Mouse (Mus musculus): ENCODE data around the gene Gm19935.

- TF ChIP-seq CTCF (IDR thresholded peaks at IDR 0.05; ENCODE audit: insufficient read depth, low read length): no peak
- no peak for TF ChIP-seq POLR2A (IDR thresholded peaks at IDR 0.05; ENCODE audit: borderline replicate concordance, extremely low read depth, low read depth, low read length)
These were observed 27.2 kb upstream of the Gm19935 start for GRCm38 (mm10) chr8:90844179-90844967.
